Mouse (Mus musculus) R1 (cell line): ENCODE data around the gene Slc24a2.

Experiments used
- DNase-seq: peaks from one replicate; pipeline ENCODE4 v3.0.0-alpha.2; 2018; ENCODE audit warnings: low read depth, low spot score

Slc24a2 gene

GRCm38 (mm10) chr4:87115726-87116125, 114.6 kb downstream of the Slc24a2 start:
- no peak for DNase-seq

DNA sequence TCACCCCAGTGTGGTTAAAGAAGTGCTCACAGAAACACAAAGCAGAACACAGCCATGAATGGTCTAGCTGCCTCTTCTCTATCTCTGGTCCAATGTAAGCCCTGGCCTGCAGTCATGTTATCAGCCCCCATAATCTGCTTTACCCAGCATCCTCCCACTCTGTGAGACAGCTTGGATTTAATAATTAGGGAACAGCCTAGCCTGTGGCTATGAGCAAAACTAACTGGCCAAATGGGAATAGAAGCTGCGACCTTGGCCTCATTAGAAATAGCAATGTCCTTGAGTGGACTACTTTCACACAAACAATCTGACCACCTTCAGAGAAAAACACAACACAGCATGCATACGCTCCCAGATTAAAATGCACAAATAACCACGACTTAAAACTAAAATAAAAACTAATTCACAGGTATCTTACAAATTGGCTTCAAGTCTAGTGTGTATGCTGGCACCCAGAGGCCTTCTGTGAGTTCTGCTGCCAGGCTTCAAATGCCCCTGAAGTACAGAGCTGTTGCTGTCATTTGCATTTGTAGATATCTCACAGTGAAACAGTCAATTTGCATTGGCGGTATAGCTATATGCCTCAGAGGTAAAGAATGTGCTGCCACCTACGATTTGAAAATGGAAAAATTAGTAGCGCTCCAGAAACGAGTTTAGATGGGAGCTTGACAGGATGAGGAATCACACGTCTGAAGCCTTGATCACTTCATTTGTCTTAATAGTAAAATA, 120.8 kb downstream of the Slc24a2 start:
- no peak for DNase-seq

GRCm38 (mm10) chr4:87100936-87101335, 129.3 kb downstream of the Slc24a2 start:
- no peak for DNase-seq

- no peak for DNase-seq
Observed at GRCm38 (mm10) chr4:87096186-87096585, 134.1 kb downstream of the Slc24a2 start.

DNA sequence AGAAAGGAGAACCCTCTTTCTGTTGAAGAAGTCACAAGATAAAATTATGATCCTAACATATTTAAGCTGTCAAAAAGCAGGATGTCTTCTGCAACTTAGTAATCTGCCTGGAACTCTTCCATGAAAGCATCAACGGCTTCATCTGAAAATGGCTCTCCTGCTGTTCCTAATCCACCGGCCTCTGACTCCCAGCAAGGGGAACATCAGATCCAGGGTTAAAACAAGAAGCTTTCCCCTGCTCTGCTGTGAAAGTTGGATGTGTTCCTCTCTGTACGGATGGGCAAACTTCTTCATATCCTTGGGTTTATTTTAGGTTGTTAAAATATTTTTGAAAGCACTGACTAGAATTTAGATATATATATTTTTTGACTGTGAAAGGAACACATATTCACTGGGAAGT, 136.7 kb downstream of the Slc24a2 start:
- no peak for DNase-seq

GRCm38 (mm10) chr4:87090841-87091240, 139.4 kb downstream of the Slc24a2 start:
- no peak for DNase-seq

- DNase-seq = no peak
Observed at GRCm38 (mm10) chr4:87088713-87089112, 141.6 kb downstream of the Slc24a2 start.

GRCm38 (mm10) chr4:87087597-87087996, 142.7 kb downstream of the Slc24a2 start:
- DNase-seq = no peak

DNA sequence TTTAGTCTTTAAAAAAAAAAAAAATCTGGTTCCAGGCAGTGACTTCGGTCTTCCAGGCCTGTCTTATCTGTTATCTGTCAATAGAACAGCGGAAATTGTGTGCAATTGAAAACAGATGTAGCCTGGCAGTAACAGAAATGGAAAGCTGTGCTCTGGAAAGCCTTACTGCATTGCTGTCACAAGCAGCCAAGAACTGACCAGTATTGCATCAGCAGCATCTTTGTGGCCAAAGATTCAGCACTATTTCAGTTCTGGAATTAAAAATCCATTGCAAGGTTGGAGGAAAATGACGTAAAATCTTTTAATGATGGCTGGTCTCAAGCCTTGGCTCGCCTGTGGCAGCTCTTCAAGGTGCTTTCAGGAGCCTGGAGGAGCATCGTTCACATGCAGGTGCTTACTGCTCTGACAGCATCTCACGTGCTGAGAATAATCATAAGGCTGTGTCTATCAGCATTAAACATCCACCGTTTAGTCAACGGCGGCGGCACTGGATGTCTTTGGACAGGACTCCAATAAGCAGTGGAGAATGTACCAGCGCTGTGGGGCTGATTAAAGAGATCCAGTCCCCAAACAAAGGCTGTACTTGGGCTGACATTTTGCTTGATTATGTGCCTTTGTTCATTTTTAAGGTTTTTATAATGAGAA, 143.2 kb downstream of the Slc24a2 start:
- no peak for DNase-seq

DNA sequence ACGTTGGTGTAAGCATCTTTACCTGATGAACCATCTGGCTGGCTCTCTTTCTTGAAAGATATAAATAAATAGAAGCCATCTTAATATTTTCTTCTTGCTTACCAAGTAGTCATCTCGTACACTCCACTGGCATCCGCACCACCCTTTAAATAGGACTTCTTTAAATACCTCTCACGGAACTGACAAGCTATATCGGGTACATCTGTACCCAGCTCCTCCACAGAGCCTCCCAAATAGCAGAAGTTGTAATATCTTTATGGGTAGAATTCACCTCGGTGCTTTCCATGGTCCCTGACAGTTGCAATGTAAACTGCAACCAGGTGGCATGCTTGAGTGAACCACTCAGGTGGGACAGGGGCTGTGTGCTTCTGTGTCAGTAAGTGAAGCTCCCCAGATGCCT, 149.0 kb downstream of the Slc24a2 start:
- DNase-seq = no peak

DNA sequence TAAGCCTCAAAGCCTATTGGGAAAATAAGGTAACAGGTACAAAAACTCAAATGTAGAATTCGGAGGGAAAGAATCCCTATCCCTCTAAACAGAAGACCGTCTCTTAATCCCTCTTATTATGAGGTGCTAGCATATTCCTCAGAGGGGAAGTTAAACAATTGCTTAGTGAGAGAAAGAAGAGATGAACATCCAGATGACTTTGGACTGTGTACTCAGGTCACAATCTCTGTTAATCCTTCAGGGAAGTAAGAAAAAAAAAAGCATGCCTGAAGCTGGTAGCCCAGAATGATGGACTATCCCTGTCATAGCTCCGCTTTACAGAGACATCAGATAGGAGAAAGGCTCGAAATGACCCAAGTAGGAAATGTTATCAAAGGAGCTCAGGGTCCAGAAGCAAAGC, 151.0 kb downstream of the Slc24a2 start:
- DNase-seq = no peak

GRCm38 (mm10) chr4:87078726-87079125, 151.6 kb downstream of the Slc24a2 start:
- DNase-seq = no peak

GRCm38 (mm10) chr4:87075761-87076160, 154.5 kb downstream of the Slc24a2 start:
- DNase-seq = no peak

- DNase-seq = no peak
Observed at GRCm38 (mm10) chr4:87068121-87068520, 162.2 kb downstream of the Slc24a2 start.

DNA sequence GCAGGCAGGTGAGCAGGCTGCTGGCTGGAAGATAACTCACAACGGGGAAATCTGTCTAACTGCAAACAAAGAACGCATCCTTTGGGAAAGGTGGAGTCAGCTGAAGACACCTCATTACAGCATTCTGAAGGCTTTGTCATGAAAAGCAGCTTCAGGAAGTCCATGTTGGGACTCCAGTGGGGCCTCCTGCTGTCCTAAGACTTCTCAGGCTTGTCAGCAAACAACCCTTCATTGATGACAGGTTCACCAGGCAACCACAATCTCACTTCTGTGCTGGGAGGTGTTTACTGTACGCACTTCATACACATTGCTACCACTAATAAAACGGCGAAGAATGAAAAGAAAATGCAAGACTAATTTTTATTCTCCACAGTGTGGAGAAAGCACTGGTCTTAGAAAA, 165.1 kb downstream of the Slc24a2 start:
- peak; percentile 82 for DNase-seq

DNA sequence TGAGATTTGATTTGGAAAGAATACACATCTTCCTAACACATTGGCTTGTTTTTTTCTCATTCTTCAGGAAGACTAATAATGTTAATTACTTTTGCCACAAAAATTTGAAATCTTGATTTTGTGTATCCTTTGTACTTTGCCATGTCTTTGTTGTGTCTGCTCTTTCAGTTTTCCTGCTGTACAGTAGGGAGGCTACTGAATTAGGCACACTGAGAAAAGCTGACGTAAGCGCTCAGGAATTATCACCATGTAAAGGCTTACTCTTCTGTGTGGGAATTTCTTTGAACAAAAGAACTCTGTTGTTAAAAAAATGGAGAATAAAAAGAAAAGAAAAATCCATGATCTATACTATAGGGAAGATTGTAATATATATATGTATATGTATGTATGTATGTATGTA, 165.7 kb downstream of the Slc24a2 start:
- peak; percentile 14 for DNase-seq

- no peak for DNase-seq
Observed at GRCm38 (mm10) chr4:87062771-87063253, 167.5 kb downstream of the Slc24a2 start.

DNA sequence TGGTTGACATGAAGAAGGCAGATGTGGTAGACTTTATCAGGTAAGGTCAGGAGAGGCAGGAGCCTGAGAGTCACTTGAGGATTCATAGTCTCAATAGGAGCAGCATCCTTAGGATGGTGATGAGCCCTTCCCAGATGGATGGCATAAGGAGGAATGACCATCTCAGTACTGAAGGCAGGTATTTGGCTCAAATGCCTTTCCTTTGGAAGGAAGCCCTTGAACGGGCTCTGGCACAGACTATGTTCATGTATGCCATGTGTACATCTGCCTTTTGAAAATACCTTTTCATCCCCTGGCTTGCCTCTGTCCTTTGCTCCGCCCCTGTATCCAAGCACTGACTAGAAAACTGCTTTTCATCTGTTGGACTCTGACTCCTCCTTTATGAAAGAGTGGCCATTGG, 168.6 kb downstream of the Slc24a2 start:
- DNase-seq = no peak

DNA sequence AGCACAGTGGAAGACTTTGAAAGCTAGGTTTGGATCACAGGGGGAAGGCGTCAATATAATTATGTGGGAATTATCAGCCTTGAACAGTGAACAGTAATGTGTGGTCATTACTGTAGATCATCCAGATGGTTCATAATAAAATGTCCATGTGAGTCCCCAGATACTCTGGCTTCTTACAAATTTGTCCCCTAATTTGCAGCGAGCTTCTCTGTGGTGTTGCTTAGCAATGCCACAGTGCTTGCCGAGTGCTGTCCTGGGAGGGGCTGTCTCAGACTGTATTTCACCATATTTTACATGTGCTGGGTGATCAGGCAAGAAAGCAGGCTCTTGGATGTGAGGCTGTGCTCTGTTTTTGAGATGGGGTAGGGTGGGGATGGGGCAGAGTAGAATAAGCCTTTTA, 172.7 kb downstream of the Slc24a2 start:
- DNase-seq = no peak

DNA sequence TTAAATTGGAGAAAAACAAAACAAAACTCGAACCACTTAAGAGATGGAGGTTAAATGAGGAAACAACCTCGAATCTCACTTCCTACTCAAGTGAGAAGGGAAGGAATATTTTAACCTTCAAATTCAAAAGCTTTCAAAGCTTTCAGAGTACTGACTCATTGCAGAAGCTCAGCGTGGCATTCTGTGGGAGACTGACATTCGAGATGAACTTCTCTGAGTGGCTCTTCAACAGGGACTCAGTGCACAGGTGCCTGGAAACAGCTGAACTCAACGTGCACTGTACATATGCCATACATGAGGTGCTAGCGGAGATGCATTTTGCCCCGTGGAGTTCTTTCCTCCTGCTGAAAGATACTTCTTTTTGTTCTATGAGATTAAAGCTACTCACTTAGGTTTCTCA, 174.5 kb downstream of the Slc24a2 start:
- no peak for DNase-seq

GRCm38 (mm10) chr4:87052881-87053280, 177.4 kb downstream of the Slc24a2 start:
- DNase-seq = no peak

- no peak for DNase-seq
Observed at GRCm38 (mm10) chr4:87049061-87049460, 181.2 kb downstream of the Slc24a2 start.

DNA sequence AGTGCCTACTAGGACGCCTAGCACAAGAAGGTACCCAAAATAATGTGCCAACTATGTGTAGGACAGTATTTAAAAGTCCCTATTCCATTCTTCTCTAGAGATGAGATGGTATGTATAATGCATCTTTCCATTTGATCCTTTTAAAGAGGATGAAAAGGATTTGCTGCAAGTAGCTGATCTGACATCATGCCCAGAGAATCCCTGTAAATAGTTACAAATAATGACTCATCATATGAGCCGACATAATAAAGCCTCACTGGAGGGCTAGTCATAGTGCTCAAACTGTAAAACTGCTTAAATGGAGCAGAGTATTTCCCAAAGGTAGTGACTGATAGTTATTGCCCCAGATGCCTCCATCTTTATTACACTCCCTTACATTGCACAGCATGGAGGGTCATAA, 183.1 kb downstream of the Slc24a2 start:
- no peak for DNase-seq
